Mouse (Mus musculus) spleen, postnatal 36 days (tissue): ENCODE results near the gene Asic2.

Experiments
- DNase-seq, 2 experiments: peaks; one replicate each; pipeline ENCODE4 v3.0.0; 2022; ENCODE audit warnings: low spot score in 2 of 2, mixed read lengths in 1 of 2

The Asic2 gene

DNA sequence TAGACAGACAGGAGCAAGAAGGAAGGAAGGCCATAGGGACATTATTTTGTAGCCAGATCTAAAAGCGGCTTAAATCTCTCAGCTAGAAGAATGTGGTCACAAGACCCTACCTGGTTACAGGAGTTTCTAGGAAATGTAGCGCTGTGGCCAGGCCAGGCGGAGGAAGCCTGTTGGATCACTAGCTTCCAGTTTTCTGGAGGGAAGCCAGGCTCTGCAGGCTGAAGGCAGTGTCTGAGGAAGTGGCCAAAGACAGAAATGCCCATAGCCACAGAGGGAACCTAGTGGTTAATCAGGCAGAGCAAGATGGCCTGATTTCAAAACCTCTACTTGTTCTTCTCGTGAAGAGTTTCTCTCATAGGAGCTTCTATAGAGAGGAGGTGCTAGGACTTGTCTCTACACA lies 513.3 kb downstream of the Asic2 start:
- no peak for DNase-seq

DNA sequence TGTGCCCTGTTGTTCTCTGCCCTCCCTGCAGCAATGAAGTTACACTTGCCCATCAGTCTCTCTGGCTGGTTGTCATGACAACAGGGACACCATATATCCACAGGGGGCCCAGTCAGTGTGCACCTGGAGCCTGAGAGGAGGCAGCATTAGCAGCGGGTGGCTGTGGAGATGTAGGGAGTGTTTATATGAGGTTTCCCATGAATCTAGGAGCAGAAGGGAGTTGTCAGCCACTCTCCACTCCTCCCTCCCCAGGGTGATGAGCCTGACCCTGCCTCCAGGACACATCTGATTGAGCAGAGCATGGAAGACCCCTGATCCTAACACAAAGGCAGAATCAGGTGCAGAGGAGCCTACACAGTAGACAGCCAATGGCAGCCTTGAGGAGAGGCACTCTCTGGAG lies 514.1 kb downstream of the Asic2 start:
- no peak for DNase-seq

DNA sequence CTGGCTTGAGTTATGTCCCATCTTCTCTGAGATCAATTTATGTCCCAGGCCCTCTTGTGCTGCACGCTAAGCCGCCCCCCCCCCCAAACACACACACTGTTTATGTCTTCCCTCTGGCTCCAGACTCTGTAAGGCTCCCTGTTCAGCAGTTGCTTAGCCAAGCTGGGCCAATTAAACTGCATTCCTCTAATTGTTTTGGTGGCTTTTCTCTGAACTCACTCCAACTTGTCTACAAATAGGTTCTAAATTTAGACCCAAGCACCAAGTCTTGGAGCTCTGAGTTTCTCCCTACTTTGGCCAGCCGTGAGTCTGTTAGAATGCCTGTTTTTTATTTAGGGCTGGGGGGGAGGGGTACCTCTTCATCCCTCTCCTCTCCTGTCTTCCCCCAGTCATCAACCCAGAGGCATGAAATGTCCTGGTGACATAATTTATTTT lies 519.0 kb downstream of the Asic2 start:
- DNase-seq: no peak

DNA sequence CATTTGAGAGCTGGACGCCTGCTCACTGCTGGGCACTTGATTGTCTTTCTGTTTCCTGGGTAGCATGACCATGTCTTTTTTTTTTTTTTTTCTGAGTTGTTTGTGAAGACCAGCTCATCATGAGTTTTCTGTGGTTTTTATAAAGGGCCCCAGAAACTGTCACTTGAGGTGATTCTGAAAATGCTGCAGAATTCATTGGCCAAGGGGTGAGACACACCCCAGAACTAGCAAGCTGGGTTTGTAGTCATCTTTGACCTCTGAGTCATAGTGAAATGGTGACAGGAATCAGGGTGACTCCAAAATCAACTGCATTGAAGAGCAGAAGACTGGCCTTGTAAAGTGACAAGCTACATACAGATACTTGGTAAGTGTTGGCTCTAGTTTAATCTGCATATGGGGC lies 521.9 kb downstream of the Asic2 start:
- no peak for DNase-seq

DNA sequence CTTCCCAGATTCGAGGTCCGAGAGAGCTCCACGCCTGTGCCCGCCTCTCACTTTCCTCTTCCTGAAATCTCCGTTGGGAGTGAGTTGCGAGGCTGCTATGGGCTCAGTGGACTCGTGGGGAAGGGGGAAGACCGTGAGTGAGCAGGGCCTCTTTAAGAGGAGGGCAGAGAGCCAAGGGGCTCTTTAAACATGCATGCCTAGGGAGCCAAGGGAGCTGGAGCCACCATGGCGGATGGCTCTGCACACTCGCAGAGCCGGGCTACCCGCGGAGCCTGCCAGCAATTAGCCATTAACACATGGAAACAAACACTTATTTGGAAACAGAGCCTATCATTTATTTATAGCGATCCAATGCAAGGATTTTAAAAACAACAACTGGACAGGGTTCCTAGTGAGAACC lies 541.4 kb downstream of the Asic2 start:
- no peak for DNase-seq

DNA sequence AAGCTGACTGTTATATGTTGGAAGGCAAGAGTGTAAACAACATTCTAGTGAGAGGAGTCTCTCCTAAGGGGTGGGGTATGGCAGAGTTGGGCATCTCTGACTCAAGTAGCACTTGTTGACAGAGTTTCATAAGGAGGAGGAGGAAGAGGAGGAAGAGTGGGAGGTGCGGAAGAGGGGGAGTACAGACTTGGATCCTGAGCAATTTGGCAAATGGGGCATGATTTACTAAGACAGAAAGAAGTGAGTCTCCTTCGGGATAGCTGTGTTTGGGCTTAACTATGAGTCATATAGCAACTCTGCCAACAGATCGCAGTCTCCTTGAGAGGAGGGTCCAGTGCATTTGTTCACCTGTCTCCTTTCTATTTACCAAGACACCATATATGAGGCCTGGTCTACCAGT lies 549.1 kb downstream of the Asic2 start:
- no peak for DNase-seq

DNA sequence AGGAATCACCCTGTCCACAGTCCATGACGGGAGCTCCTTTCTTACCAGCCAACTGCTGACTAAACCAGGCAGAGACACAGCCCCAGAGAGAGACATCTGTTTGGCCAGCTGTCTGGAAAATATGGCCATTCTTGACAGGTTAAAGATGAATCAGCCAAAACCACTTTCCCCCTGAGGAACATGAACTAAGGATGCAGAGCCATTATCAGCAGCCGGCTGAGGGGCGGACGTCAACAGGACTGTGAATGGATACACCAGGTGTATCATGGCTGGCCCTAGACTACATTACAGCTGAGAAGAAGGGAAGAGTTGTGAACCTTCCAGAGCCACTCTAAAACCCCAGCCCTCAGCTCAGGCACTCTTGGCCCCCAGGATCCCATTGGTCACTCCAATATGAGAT lies 550.2 kb downstream of the Asic2 start:
- no peak for DNase-seq

DNA sequence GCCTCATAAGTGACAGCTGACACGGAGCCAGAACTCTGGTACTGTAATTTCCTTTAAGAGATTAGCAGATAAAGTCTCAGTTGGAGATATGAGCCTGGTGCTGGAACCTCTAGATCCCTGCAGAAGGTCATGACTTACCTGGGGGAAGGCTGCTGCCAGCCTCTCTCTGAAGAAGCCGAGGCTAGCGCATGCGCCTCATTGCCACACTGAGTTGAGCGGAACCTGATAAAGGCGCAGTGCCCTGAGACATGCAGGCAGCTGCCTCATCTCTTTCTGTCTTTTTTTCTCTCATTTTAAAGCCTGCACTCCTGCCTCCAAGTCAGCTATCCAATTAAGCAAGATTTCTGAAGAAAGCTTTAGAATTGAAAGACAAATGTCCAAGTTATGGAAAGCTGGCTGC lies 551.9 kb downstream of the Asic2 start:
- DNase-seq: no peak

DNA sequence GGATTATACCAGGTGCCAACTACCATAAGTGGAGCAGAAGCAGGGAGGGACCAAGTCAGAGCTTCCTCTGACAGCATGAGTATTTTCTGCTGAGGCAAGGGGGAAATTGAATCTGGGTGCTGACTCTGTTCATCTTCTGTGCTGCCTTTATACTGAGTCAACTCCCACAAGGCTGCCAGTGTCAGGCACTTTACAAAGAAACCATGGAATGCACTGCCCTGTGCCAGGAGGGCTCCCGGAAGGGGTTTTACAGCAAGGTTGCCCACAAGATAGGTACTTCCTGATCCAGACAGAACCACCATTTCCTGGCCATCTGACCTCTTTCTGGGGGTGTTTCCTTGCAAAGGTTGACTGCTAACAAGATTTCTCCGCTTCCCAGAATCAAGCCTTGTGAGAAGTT lies 553.7 kb downstream of the Asic2 start:
- no peak for DNase-seq

DNA sequence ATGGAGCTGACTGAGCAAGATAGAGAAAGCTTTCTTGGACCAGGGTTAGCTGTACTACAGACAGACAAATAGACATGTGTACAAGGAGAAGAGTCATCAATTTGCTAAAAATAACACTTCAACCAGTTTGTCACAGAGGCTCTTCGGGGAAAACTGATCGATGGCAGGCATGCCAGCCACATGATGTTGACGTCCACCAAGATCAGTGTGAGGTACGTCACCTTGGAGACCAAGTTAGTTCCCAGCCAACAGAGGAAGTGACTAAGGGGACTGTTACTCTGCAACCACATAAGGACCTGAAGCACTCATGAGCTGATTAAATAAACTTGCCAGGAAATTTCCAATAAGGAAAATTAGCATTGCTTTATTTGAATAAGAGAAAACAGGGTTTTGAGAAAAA lies 557.0 kb downstream of the Asic2 start:
- DNase-seq: no peak

DNA sequence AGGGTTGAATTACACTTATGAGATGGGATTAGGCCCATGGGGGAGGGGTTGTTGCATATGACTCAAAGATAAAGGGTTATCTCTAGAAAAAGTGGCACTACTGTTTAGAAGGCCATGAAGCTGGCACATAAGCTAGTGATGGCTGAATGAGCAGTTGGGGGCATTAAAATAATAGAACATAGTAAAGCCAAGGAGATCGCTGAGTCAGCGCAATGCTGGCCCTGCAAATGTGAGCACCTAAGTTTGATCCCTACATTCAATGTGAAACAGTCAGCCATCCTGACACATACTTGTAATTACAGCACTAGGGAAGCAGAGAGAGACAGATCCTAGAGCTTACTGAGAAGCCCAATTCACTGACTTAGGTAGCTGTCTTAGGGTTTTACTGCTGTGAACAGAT lies 562.3 kb downstream of the Asic2 start:
- DNase-seq: no peak

DNA sequence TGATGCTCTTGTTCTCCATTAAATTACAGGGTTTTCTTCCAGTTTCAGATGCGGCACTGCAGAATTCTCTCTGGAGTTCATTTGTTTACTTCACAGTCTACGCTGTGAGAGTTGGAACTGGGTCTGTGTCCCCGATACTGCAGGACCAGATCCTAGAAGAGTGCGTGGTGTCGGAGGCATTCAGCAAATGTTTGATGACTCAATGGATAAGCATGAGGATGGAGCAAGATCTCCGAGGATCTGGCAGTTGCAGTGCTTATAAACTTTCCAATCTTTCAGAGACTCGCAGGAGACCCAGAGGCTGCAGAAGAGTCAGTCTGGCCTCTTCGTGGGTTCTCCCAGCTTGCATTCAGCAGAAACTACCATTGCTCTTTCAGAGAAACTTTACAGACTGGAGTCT lies 566.0 kb downstream of the Asic2 start:
- DNase-seq: no peak

DNA sequence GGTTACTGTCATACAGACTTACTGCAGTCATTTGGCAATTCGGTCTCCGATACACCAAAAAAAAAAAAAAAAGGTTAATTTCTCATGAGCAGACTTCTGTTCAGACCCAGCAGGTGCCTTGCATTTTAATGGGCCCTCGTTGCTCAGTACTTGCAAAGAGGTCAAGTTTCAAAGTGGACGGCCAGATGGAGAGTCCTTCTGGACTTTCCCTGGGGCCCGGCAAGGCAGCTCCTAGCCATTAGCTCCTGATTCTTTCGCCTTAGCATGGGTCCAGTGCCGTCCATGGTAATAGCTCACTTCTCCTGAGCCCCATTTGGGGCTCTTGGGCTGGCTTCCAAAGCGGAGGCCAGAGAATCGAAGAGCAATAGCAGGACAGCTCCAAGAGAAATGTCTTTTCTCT lies 575.4 kb downstream of the Asic2 start:
- no peak for DNase-seq

DNA sequence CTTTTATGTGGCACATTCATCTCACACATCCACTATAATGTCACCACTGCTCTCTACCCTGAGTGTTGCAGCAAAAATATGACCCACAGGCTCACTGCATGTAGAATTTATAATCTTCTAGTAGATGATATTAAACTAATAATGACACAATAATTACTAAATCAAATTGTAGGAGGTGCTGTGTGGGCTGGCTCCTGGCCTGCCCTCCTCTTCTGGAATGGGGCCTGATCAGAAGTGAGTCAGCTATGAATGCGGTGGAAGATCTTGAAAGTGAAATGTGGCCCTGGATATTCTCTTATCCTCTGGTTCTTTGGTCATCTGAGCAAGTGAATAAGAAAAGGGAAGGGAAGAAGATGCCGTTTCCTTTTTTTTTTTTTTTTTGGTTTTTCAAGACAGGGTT lies 582.1 kb downstream of the Asic2 start:
- no peak for DNase-seq

DNA sequence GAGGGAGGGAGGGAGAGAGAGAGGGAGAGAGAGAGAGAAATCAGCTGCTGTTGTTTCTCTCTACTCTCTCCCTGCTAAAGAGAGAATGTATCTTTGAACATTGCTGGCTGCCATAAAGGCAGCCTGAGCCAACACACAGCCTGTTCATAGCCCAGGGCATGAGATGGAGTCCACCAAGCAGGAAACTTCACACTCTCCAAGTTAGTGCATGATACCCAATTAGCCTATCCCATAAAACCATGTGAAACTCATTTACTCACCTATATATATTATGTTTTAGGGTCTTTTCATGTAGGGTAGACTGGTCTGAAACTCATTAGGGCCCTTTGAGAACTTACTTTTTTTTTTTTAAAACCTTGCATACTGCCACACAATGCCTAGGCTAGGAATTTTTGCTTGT lies 582.7 kb downstream of the Asic2 start:
- DNase-seq: no peak

DNA sequence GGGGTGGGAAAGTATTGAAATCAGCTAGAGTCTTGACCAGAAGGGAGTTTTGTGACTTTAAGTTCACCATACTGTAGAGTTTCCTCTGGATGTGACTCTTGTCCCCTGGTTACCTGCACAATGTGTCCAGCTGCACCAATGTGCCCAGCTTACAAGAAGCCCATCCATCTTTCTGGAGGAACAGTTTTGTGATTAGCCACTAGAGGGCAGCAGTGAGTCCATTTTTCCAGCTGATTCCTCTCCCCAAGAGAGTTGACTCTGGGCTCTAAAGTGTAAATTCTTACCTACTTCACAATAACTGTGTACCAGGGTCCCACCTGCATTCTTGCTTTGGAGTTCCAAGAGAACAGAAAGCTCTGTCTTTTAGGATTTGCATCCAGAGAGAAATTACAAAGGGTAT lies 593.4 kb downstream of the Asic2 start:
- no peak for DNase-seq

DNA sequence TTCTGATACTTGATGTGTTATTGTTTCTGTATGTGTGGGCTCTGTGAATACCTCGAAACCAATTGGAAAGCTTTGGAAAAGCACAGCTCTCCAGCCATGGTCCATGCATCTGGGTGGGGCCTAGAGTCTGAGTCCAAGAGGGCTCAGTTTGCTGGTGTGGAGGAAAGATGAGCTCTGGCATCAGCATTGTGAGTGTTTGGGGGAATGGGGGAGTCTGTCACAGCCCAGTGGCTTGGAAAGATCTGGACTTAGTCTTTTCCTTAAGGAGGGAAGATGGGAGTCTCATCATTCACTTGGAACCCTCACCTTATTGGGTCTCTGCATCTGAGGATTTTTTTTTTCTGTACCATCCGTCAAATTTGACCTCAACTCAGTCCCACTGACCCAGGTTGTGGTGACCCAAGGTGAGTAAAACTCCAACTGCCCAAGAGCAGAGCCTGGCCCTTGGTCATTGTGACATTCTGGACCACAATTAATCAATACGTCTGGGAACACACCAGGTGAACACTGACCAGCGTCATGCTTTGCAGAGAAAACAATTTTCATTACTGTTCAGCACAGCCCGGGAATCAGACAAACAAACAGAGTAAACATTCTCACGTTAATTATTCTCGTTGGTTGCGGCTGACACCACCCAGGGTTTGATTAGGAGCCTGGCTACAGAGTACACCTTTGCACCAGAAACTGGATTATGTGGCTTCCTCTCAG lies 594.1 kb downstream of the Asic2 start:
- no peak for DNase-seq

DNA sequence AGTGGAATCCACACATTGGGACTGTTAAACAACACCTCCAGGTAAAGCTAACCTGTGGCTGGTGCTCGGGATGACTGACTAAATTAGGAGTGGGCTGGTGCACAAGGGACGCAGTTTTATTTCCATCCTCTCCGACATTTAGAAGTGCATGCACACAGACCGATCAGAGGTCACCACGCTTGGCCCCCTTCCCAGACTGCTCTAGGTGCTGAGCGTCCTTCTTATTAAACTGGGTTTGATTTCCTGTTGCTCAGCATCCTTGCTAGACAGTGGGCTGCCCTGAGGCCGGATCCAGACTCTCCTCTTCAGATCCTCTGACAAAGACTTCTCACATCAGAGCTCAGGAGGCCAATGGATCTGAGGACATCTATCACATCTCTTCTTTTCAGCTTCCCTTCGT lies 596.7 kb downstream of the Asic2 start:
- DNase-seq: no peak

DNA sequence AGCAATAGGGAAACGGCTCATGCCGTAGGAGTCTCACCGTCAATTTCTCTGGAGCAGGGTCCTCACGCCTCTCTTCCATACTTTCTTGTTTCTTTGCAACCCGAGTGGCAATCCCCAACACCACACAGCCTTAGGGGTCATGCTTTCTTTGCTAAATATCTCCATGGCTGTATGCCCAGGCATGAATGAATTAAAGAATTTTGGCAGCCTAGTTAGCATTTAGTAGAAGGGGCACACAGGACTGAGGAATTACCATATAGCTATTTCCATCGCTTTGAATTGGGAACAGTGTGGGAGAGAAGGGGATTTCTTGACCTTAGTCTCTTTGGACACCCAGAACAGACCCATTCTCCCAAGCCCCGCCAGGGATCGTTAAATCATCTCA lies 597.8 kb downstream of the Asic2 start:
- DNase-seq: no peak

DNA sequence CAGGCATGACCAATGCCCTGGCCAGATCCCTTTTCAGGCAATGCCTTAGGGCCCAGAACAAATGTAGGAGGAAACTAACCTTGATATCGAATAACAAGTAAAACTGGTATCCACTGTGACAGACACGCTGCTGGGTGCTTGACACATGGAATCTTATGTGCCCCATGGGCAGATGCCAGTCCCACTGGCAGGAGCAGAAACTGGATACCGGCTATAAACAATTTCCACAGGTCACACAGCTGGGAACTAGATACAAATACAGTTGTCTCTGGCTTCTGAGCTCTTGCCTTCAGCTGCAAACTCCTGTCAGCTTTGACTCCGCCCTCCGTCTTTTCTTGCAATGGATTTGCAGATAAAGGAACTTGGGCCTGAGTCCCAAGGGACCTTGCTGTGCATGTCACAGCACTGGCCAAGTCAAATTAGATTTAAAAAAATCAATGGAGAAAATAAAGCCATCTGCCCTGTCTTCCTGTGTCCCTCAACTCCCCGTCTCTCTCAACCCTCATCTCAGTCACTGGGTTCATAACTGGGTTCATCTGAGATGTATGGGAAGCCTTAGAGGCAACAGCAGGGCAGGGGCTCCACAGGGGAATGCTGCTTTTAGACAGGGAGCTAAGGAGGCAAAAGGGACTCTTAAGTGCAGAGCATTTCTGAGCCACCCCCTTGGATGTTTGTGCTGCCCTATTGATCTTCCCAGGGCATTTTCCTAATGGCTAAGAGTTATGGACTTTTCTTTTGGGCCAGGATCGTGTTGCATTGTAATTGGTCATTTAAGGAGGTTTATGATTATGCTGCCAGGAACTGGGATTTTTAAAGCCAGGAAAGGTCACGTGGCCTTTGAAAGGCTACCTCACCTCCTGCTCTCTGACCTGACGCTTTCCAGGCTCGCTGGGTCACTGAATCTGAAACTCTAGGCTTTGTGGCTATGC lies 598.5 kb downstream of the Asic2 start:
- DNase-seq: no peak

DNA sequence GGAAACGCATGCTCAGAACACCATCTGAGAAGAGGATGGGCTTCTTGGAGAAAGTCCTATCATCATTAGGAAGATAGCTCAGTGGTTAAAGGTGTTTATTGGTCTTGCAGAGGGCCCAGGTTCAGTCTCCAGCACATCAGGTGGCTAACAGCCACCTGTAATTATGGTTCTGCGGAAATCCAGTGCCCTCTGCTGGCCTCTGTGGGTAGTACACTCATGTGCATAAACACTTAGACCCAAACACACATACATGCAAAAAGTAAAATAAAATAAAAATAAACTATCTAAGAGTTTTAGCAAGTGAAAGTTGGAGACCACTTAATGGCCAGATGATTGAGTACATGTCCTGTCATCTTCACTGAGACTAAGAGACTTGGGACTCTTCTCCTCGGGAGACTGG lies 603.8 kb downstream of the Asic2 start:
- no peak for DNase-seq

DNA sequence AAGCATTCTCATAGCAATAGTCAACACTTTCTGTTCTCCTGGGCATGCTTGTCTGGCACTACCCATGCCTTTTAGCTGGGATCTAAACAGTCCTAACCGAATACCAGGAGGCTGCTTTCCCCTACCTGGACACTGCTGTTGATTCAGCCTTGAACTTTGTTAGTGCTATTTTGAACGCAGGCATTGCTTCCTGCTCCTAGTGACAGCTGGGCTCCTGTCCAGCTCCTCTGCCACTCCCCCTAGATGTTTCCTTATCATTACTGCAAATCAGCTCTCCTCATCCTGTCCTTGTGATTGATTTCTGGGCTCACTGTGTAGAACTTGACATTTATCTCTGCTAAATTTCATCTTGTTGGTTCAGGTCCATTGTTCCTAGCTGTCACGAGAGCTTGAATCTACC lies 605.8 kb downstream of the Asic2 start:
- DNase-seq: no peak

DNA sequence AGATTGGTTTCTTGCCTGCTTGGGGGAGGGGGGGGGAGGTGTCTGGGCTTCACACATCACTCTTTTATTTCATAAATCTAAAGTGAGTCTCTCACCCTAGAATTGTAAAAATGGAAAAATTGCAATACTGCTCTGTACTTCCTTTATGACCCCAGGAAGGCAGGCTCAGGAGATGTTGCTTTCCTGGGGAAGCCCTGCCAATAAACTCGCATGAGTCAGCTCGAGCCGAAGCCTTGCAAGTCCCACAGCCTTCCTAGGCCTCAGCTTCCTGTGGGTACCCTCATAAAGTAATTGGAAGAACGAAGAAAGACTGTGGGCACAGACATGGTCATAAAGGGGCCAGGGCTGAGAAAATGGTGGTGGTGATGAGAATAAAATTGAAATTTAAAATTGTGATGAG lies 607.2 kb downstream of the Asic2 start:
- no peak for DNase-seq
